ENCODE assay signal across 10 mouse cellular contexts in genomic region chr8:104234573-104234972, GRCm38 (mm10). TPM values are rescaled to one million over a fixed set of nuclear protein-coding genes. Genes with fewer than 3 reads are reported as not detected.
DNase-seq lines count a peak whose midpoint lies in the region; ATAC-seq and TF ChIP-seq lines count a peak whose summit lies in the region.
"Had no signal": no experiment of that assay in that cellular context is flagged by ENCODE, and none has a peak within 500 bp of the region (broad histone marks: within the 10 kb centered on the region; RNA-seq: fewer than 3 reads in every experiment).

No protein-coding gene starts in this region.

- no peaks in the 10 kb centered on the region for H3K27me3 ChIP-seq in forebrain, embryonic 12.5 days
- no peaks in the 10 kb centered on the region for H3K27me3 ChIP-seq in forebrain, embryonic 10.5 days (ENCODE audit: poor library complexity, severe bottlenecking)
- H3K27me3 ChIP-seq in liver, embryonic 14.5 days (ENCODE audit: control insufficient read depth, insufficient read depth, low read length) = no peaks in the 10 kb centered on the region
- no peaks in the 10 kb centered on the region for H3K27me3 ChIP-seq in liver, embryonic 11.5 days (replicated peaks; ENCODE audit: control insufficient read depth, insufficient read depth, low read length)
- no peaks in the 10 kb centered on the region for H3K27me3 ChIP-seq in embryonic facial prominence, embryonic 11.5 days (ENCODE audit: control insufficient read depth, insufficient read depth, low read length)
- no peaks in the 10 kb centered on the region for H3K27me3 ChIP-seq in midbrain, embryonic 14.5 days (ENCODE audit: control insufficient read depth, insufficient read depth, low read length)

- no peak overlapping the region for H3K27ac ChIP-seq in forebrain, embryonic 12.5 days
- no peak overlapping the region for H3K27ac ChIP-seq in forebrain, embryonic 10.5 days
- no peak overlapping the region for H3K27ac ChIP-seq in liver, embryonic 14.5 days
- H3K27ac ChIP-seq in liver, embryonic 11.5 days (ENCODE audit: low read depth, low read length) = no peak overlapping the region
- H3K27ac ChIP-seq in embryonic facial prominence, embryonic 11.5 days (replicated peaks; ENCODE audit: low read depth, low read length) = no peak overlapping the region
- H3K27ac ChIP-seq in midbrain, embryonic 14.5 days (replicated peaks; ENCODE audit: low read depth, low read length) = no peak overlapping the region

- peaks cover 87% of the 10 kb centered on the region for H3K36me3 ChIP-seq in forebrain, embryonic 12.5 days (replicated peaks)
- H3K36me3 ChIP-seq in forebrain, embryonic 10.5 days (replicated peaks) = peaks cover 98% of the 10 kb centered on the region
- no peaks in the 10 kb centered on the region; the same call in 1 of the 2 replicates for H3K36me3 ChIP-seq in liver, embryonic 14.5 days (replicated peaks; ENCODE audit: control insufficient read depth, insufficient read depth, low read depth)
- H3K36me3 ChIP-seq in liver, embryonic 11.5 days (ENCODE audit: control insufficient read depth, insufficient read depth, low read length) = peaks cover 11% of the 10 kb centered on the region
- peaks cover 3% of the 10 kb centered on the region for H3K36me3 ChIP-seq in embryonic facial prominence, embryonic 11.5 days (replicated peaks; ENCODE audit: control insufficient read depth, insufficient read depth, low read depth, low read length)
- peaks cover 92% of the 10 kb centered on the region for H3K36me3 ChIP-seq in midbrain, embryonic 14.5 days (ENCODE audit: control insufficient read depth, insufficient read depth, low read length)

- TF ChIP-seq CTCF in liver, embryonic 14.5 days (IDR thresholded peaks at IDR 0.05; ENCODE audit: low read depth) = peak; percentile 54

- H3K9me3 ChIP-seq in forebrain, embryonic 12.5 days = no peaks in the 10 kb centered on the region
- H3K9me3 ChIP-seq in forebrain, embryonic 10.5 days = no peaks in the 10 kb centered on the region
- H3K9me3 ChIP-seq in liver, embryonic 14.5 days (ENCODE audit: control insufficient read depth, low read length) = no peaks in the 10 kb centered on the region
- no peaks in the 10 kb centered on the region for H3K9me3 ChIP-seq in liver, embryonic 11.5 days (ENCODE audit: control insufficient read depth, low read length)
- H3K9me3 ChIP-seq in embryonic facial prominence, embryonic 11.5 days (replicated peaks; ENCODE audit: control insufficient read depth, low read length) = no peaks in the 10 kb centered on the region
- no peaks in the 10 kb centered on the region for H3K9me3 ChIP-seq in midbrain, embryonic 14.5 days (ENCODE audit: control insufficient read depth, low read length)

- H3K4me2 ChIP-seq in forebrain, embryonic 12.5 days = no peak overlapping the region
- H3K4me2 ChIP-seq in liver, embryonic 14.5 days (ENCODE audit: low read depth) = no peak overlapping the region
- H3K4me2 ChIP-seq in liver, embryonic 11.5 days = no peak overlapping the region
- H3K4me2 ChIP-seq in embryonic facial prominence, embryonic 11.5 days (ENCODE audit: low read depth, low read length) = no peak overlapping the region
- H3K4me2 ChIP-seq in midbrain, embryonic 14.5 days (ENCODE audit: low read length) = no peak overlapping the region

- WGBS in forebrain, embryonic 12.5 days = 44% methylated on average over 6 of the region's 6 CpGs
- 53% methylated on average over 6 of the region's 6 CpGs for WGBS in forebrain, embryonic 10.5 days
- 52% methylated on average over 6 of the region's 6 CpGs for WGBS in liver, embryonic 14.5 days (ENCODE audit: insufficient replicate concordance)
- WGBS in liver, embryonic 11.5 days = 56% methylated on average over 6 of the region's 6 CpGs
- 47% methylated on average over 6 of the region's 6 CpGs for WGBS in embryonic facial prominence, embryonic 11.5 days
- 39% methylated on average over 6 of the region's 6 CpGs for WGBS in midbrain, embryonic 14.5 days

- TF ChIP-seq EP300 in liver, embryonic 14.5 days (IDR thresholded peaks at IDR 0.05; ENCODE audit: low read depth) = no peak

- ATAC-seq in forebrain, embryonic 12.5 days (ENCODE audit: low FRiP score) = peak; percentile 33; the same call in 1 of the 2 replicates
- no peak for ATAC-seq in liver, embryonic 14.5 days (ENCODE audit: insufficient read depth)
- no peak for ATAC-seq in liver, embryonic 11.5 days (replicated peaks; ENCODE audit: low FRiP score)
- ATAC-seq in embryonic facial prominence, embryonic 11.5 days (replicated peaks; ENCODE audit: insufficient number of reproducible peaks, low FRiP score, low TSS enrichment, low read depth) = no peak
- peak; percentile 57; the same call in 1 of the 2 replicates for ATAC-seq in midbrain, embryonic 14.5 days (ENCODE audit: low FRiP score, low TSS enrichment)
- no peak for ATAC-seq in activated CD4-positive, CD25-positive, alpha-beta regulatory T cell, adult 4 months

- no peak overlapping the region for H3K9ac ChIP-seq in forebrain, embryonic 12.5 days
- H3K9ac ChIP-seq in liver, embryonic 14.5 days (replicated peaks) = no peak overlapping the region
- H3K9ac ChIP-seq in liver, embryonic 11.5 days (ENCODE audit: low read depth, low read length) = no peak overlapping the region
- H3K9ac ChIP-seq in embryonic facial prominence, embryonic 11.5 days (replicated peaks; ENCODE audit: low read length) = no peak overlapping the region
- no peak overlapping the region for H3K9ac ChIP-seq in midbrain, embryonic 14.5 days (replicated peaks; ENCODE audit: low read length)

- no peaks in the 10 kb centered on the region for H3K4me1 ChIP-seq in forebrain, embryonic 12.5 days
- no peaks in the 10 kb centered on the region for H3K4me1 ChIP-seq in forebrain, embryonic 10.5 days
- peaks cover 0 to 8% of the 10 kb centered on the region in 2 experiments; a peak in 2 of 4 replicates for H3K4me1 ChIP-seq in liver, embryonic 14.5 days (replicated peaks; ENCODE audit: control insufficient read depth in 2 of 2, insufficient read depth in 2 of 2, low read length in 1 of 2)
- H3K4me1 ChIP-seq in liver, embryonic 11.5 days (replicated peaks; ENCODE audit: control insufficient read depth, insufficient read depth, low read length) = peaks cover 7% of the 10 kb centered on the region; the same call in 1 of the 2 replicates
- no peaks in the 10 kb centered on the region for H3K4me1 ChIP-seq in embryonic facial prominence, embryonic 11.5 days (ENCODE audit: control insufficient read depth, insufficient read depth, low read length)
- H3K4me1 ChIP-seq in midbrain, embryonic 14.5 days (ENCODE audit: control insufficient read depth, insufficient read depth, low read length) = no peaks in the 10 kb centered on the region

- no peak overlapping the region for H3K4me3 ChIP-seq in forebrain, embryonic 12.5 days (replicated peaks)
- no peak overlapping the region for H3K4me3 ChIP-seq in forebrain, embryonic 10.5 days
- H3K4me3 ChIP-seq in liver, embryonic 14.5 days (ENCODE audit: insufficient read depth in 1 of 2, low read depth in 2 of 2, low read length in 2 of 2) = no peak overlapping the region
- no peak overlapping the region for H3K4me3 ChIP-seq in liver, embryonic 11.5 days (ENCODE audit: low read depth, low read length)
- no peak overlapping the region for H3K4me3 ChIP-seq in embryonic facial prominence, embryonic 11.5 days (ENCODE audit: low read depth, low read length)
- no peak overlapping the region for H3K4me3 ChIP-seq in midbrain, embryonic 14.5 days (replicated peaks; ENCODE audit: low read depth, low read length)

- DNase-seq in forebrain, embryonic 10.5 days (ENCODE audit: extremely low spot score, low spot score) = no peak
- DNase-seq in liver, embryonic 14.5 days (ENCODE audit: low read depth in 3 of 3, low spot score in 3 of 3) = no peak
- DNase-seq in liver, embryonic 11.5 days (ENCODE audit: low spot score) = no peak
- peak; percentile 38 for DNase-seq in embryonic facial prominence, embryonic 11.5 days (ENCODE audit: low spot score)
- DNase-seq in midbrain, embryonic 14.5 days = peak; percentile 63
- DNase-seq in urinary bladder, postnatal 36 days (ENCODE audit: low spot score in 2 of 2) = no peak
- DNase-seq: kidney, adult 11 months had no signal

RNA-seq across cellular contexts. Expression of gene Tk2, which starts 13.8 kb away (rescaled TPM):
- polyA plus RNA-seq in forebrain, embryonic 12.5 days (2016; fragmentation: Nextera tagmentation; extraction: Ambion mirVana) = 35.4 and 35.9 TPM in 2 replicates
- polyA plus RNA-seq in forebrain, embryonic 10.5 days (2016; fragmentation: Nextera tagmentation; extraction: Ambion mirVana) = 25.7 and 25.8 TPM in 2 replicates
- 3.1 and 3.9 TPM in 2 replicates for polyA plus RNA-seq in liver, embryonic 14.5 days (2012; rRNA removed)
- 4.9 and 7.0 TPM in 2 replicates for polyA plus RNA-seq in liver, embryonic 14.5 days (2014; fragmentation: Nextera tagmentation; extraction: Ambion mirVana)
- polyA plus RNA-seq in liver, embryonic 11.5 days (2014; fragmentation: Nextera tagmentation; extraction: Ambion mirVana) = 13.8 and 16.3 TPM in 2 replicates
- 23.9 and 26.1 TPM in 2 replicates for polyA plus RNA-seq in embryonic facial prominence, embryonic 11.5 days (2014; fragmentation: Nextera tagmentation; extraction: Ambion mirVana)
- 43.7 and 56.6 TPM in 2 replicates for polyA plus RNA-seq in midbrain, embryonic 14.5 days (2014; fragmentation: Nextera tagmentation; extraction: Ambion mirVana)
- 10 to 100 TPM; 39.5 to 41.6 TPM for polyA plus RNA-seq in activated CD4-positive, CD25-positive, alpha-beta regulatory T cell, adult 4 months (2017; shearing (Covaris generic))

RNA-seq across cellular contexts. Expression of gene Cklf, which starts 16.1 kb away (rescaled TPM):
- polyA plus RNA-seq in forebrain, embryonic 12.5 days (2016; fragmentation: Nextera tagmentation; extraction: Ambion mirVana) = 39.6 and 45.2 TPM in 2 replicates
- polyA plus RNA-seq in forebrain, embryonic 10.5 days (2016; fragmentation: Nextera tagmentation; extraction: Ambion mirVana) = 39.4 and 41.7 TPM in 2 replicates
- polyA plus RNA-seq in liver, embryonic 14.5 days (2012; rRNA removed) = 10.2 and 13.6 TPM in 2 replicates
- polyA plus RNA-seq in liver, embryonic 14.5 days (2014; fragmentation: Nextera tagmentation; extraction: Ambion mirVana) = 16.5 and 17.9 TPM in 2 replicates
- 27.9 and 32.5 TPM in 2 replicates for polyA plus RNA-seq in liver, embryonic 11.5 days (2014; fragmentation: Nextera tagmentation; extraction: Ambion mirVana)
- polyA plus RNA-seq in embryonic facial prominence, embryonic 11.5 days (2014; fragmentation: Nextera tagmentation; extraction: Ambion mirVana) = 34.7 and 36.3 TPM in 2 replicates
- 30.3 and 31.4 TPM in 2 replicates for polyA plus RNA-seq in midbrain, embryonic 14.5 days (2014; fragmentation: Nextera tagmentation; extraction: Ambion mirVana)
- 100 to 1,000 TPM in 1 of 2 experiments, 10 to 100 TPM in 1; 92.7 to 102 TPM for polyA plus RNA-seq in activated CD4-positive, CD25-positive, alpha-beta regulatory T cell, adult 4 months (2017; shearing (Covaris generic))

RNA-seq across cellular contexts. Expression of gene Cmtm2a, which starts 58.4 kb away (rescaled TPM):
- polyA plus RNA-seq in forebrain, embryonic 12.5 days (2016; fragmentation: Nextera tagmentation; extraction: Ambion mirVana) = not detected in 2 replicates
- not detected in 2 replicates for polyA plus RNA-seq in forebrain, embryonic 10.5 days (2016; fragmentation: Nextera tagmentation; extraction: Ambion mirVana)
- not detected in 2 replicates for polyA plus RNA-seq in liver, embryonic 14.5 days (2012; rRNA removed)
- not detected in 2 replicates for polyA plus RNA-seq in liver, embryonic 14.5 days (2014; fragmentation: Nextera tagmentation; extraction: Ambion mirVana)
- not detected in 2 replicates for polyA plus RNA-seq in liver, embryonic 11.5 days (2014; fragmentation: Nextera tagmentation; extraction: Ambion mirVana)
- not detected in 2 replicates for polyA plus RNA-seq in embryonic facial prominence, embryonic 11.5 days (2014; fragmentation: Nextera tagmentation; extraction: Ambion mirVana)
- polyA plus RNA-seq in midbrain, embryonic 14.5 days (2014; fragmentation: Nextera tagmentation; extraction: Ambion mirVana) = not detected in 2 replicates
- not detected for polyA plus RNA-seq in activated CD4-positive, CD25-positive, alpha-beta regulatory T cell, adult 4 months (2017; shearing (Covaris generic))
- polyA plus RNA-seq: lung, embryonic 16.5 days had no signal

Comparison
In these comparisons a context has a peak if more than half of its experiments do, and no peak if none do; other contexts are left out.
1. ATAC-seq: peak in forebrain, embryonic 12.5 days (single experiment) and midbrain, embryonic 14.5 days (single experiment); none in liver, embryonic 14.5 days (single experiment), liver, embryonic 11.5 days (single experiment), embryonic facial prominence, embryonic 11.5 days (single experiment) and activated CD4-positive, CD25-positive, alpha-beta regulatory T cell, adult 4 months (single experiment).
2. DNase-seq: peak in embryonic facial prominence, embryonic 11.5 days (single experiment) and midbrain, embryonic 14.5 days (single experiment); none in forebrain, embryonic 10.5 days (single experiment), liver, embryonic 14.5 days (0 of 3), liver, embryonic 11.5 days (single experiment) and urinary bladder, postnatal 36 days (0 of 2).